Mouse (Mus musculus): ENCODE results near the gene Tomm40.

Tomm40 gene

GRCm38 (mm10) chr7:19745971-19746370, 30.7 kb upstream of the Tomm40 start:
- DNase-seq (ENCODE audit: low spot score in 2 of 2) = no peak

GRCm38 (mm10) chr7:19744590-19745385, 29.6 kb upstream of the Tomm40 start:
- DNase-seq (ENCODE audit: low spot score in 2 of 2) = no peak

GRCm38 (mm10) chr7:19743791-19744190, 28.6 kb upstream of the Tomm40 start:
- DNase-seq (ENCODE audit: low spot score in 2 of 2) = no peak

- no peak for DNase-seq (ENCODE audit: low spot score in 2 of 2)
Measured at GRCm38 (mm10) chr7:19742468-19742867, 27.2 kb upstream of the Tomm40 start.

GRCm38 (mm10) chr7:19741329-19742031, 26.2 kb upstream of the Tomm40 start:
- DNase-seq (ENCODE audit: low spot score in 2 of 2) = no peak

GRCm38 (mm10) chr7:19740269-19740668, 25.0 kb upstream of the Tomm40 start:
- DNase-seq (ENCODE audit: low spot score in 2 of 2) = no peak

- DNase-seq (ENCODE audit: low spot score in 2 of 2) = no peak
Measured at GRCm38 (mm10) chr7:19738771-19739170, 23.5 kb upstream of the Tomm40 start.

GRCm38 (mm10) chr7:19736389-19737057, 21.3 kb upstream of the Tomm40 start:
- DNase-seq (ENCODE audit: low spot score in 2 of 2) = no peak

- no peak for DNase-seq (ENCODE audit: low spot score in 2 of 2)
Measured at GRCm38 (mm10) chr7:19734178-19734666, 19.0 kb upstream of the Tomm40 start.

GRCm38 (mm10) chr7:19726541-19726940, 11.3 kb upstream of the Tomm40 start:
- no peak for DNase-seq (ENCODE audit: low spot score in 2 of 2)

- DNase-seq (ENCODE audit: low spot score in 2 of 2) = no peak
Measured at GRCm38 (mm10) chr7:19724167-19724566, 8.9 kb upstream of the Tomm40 start.

GRCm38 (mm10) chr7:19722754-19723195, 7.5 kb upstream of the Tomm40 start:
- DNase-seq (ENCODE audit: low spot score in 2 of 2) = no peak

- DNase-seq (ENCODE audit: low spot score in 2 of 2) = no peak
Measured at GRCm38 (mm10) chr7:19719200-19719599, 4.0 kb upstream of the Tomm40 start.

GRCm38 (mm10) chr7:19718297-19718952, 3.2 kb upstream of the Tomm40 start:
- DNase-seq (ENCODE audit: low spot score in 2 of 2) = no peak

GRCm38 (mm10) chr7:19717346-19717745, 2.1 kb upstream of the Tomm40 start:
- no peak for DNase-seq (ENCODE audit: low spot score in 2 of 2)

- DNase-seq (ENCODE audit: low spot score in 2 of 2) = no peak
Measured at GRCm38 (mm10) chr7:19716822-19717221, 1.6 kb upstream of the Tomm40 start.

GRCm38 (mm10) chr7:19716055-19716682, 931 bp upstream of the Tomm40 start:
- no peak for DNase-seq (ENCODE audit: low spot score in 2 of 2)

GRCm38 (mm10) chr7:19714836-19715235, 402 bp downstream of the Tomm40 start:
- no peak for DNase-seq (ENCODE audit: low spot score in 2 of 2)

- no peak for DNase-seq (ENCODE audit: low spot score in 2 of 2)
Measured at GRCm38 (mm10) chr7:19713598-19713997, 1.6 kb downstream of the Tomm40 start.

GRCm38 (mm10) chr7:19713196-19713595, 2.0 kb downstream of the Tomm40 start:
- DNase-seq (ENCODE audit: low spot score in 2 of 2) = no peak

GRCm38 (mm10) chr7:19712414-19712813, 2.8 kb downstream of the Tomm40 start:
- DNase-seq (ENCODE audit: low spot score in 2 of 2) = no peak

Measured in left cerebral cortex, adult 9 months (tissue).